Mouse (Mus musculus) lung, postnatal 0 days (tissue): ENCODE data around the gene Kctd4. TPM values are rescaled to one million over a fixed set of nuclear protein-coding genes. Genes with fewer than 3 reads are reported as not detected.

Experiments used
- ATAC-seq: fragments of 200-750 bp; cut with Nextera tagmentation; 2 replicates; pipeline ENCODE4 v1.8.0; 2017; ENCODE audit warnings: moderate library complexity
- DNase-seq: peaks from one replicate; pipeline ENCODE4 v3.0.0-alpha.2; 2016; ENCODE audit warnings: low spot score
- H3K27ac ChIP-seq: fragments of 300-500 bp; sonication (generic); 2 replicates; pipeline ENCODE4 v1.5.1; 2014; ENCODE audit warnings: antibody characterized with exemption, mild to moderate bottlenecking, low read length, mixed read lengths
- H3K27me3 ChIP-seq: fragments of 300-500 bp; sonication (generic); replicated peaks from 2 replicates; pipeline ENCODE4 v1.6.1; 2014; ENCODE audit warnings: low read length, mixed read lengths; ENCODE audit not compliant: insufficient read depth
- H3K36me3 ChIP-seq: fragments of 300-500 bp; sonication (generic); 2 replicates; pipeline ENCODE4 v1.6.1; 2014; ENCODE audit warnings: low read length, mixed read lengths; ENCODE audit not compliant: insufficient read depth
- H3K4me1 ChIP-seq: fragments of 300-500 bp; sonication (generic); 2 replicates; pipeline ENCODE4 v1.6.1; 2014; ENCODE audit warnings: antibody characterized with exemption, low read depth, low read length, mixed read lengths; ENCODE audit not compliant: insufficient read depth
- H3K4me2 ChIP-seq: fragments of 300-500 bp; sonication (generic); replicated peaks from 2 replicates; pipeline ENCODE4 v1.6.1; 2014; ENCODE audit warnings: low read depth, mild to moderate bottlenecking, low read length, moderate library complexity, mixed read lengths
- H3K4me3 ChIP-seq: fragments of 300-500 bp; sonication (generic); 2 replicates; pipeline ENCODE4 v1.5.1; 2014; ENCODE audit warnings: low read depth, low read length
- H3K9ac ChIP-seq: fragments of 300-500 bp; sonication (generic); replicated peaks from 2 replicates; pipeline ENCODE4 v1.6.1; 2014; ENCODE audit warnings: low read depth, mild to moderate bottlenecking
- H3K9me3 ChIP-seq: fragments of 300-500 bp; sonication (generic); 2 replicates; pipeline ENCODE4 v1.6.1; 2016; ENCODE audit warnings: low read length, mixed read lengths
- CTCF ChIP-seq: IDR thresholded peaks from 2 replicates; pipeline ENCODE4 v1.5.1; 2016; ENCODE audit warnings: antibody characterized with exemption, mild to moderate bottlenecking
- EP300 ChIP-seq: IDR thresholded peaks from 2 replicates; pipeline ENCODE4 v1.6.1; 2016; ENCODE audit warnings: antibody characterized with exemption, mild to moderate bottlenecking, control low read depth
- WGBS: fragments of 180-500 bp; shearing (Covaris S2); extraction: QIAGEN DNeasy Blood & Tissue Kit; methylation state at CpG from one replicate; pipeline ENCODE4 v1.1.7; 2014; 5-methylcytosine and 5-hydroxymethylcytosine counted together
- polyA plus RNA-seq: library from polyadenylated mRNA; unstranded; fragments of >200 nt; fragmentation: Nextera tagmentation; extraction: Ambion mirVana; gene quantifications from 2 replicates; pipeline ENCODE4 v1.2.1, GENCODE M21; 2015

Gene Kctd4
- polyA plus RNA-seq, 1 experiment from 2014 or later, result 0.21 TPM

- Histone ChIP-seq H3K9ac (no peak overlapping the region), H3K4me1 (no peaks in the 10 kb centered on the region; the same call in 1 of the 2 replicates), H3K36me3 (no peaks in the 10 kb centered on the region), H3K4me3 (no peak overlapping the region), H3K27ac (no peak overlapping the region), H3K9me3 (no peaks in the 10 kb centered on the region), H3K4me2 (no peak overlapping the region), H3K27me3 (no peaks in the 10 kb centered on the region)
- no peak for DNase-seq
- 35% methylated on average over 2 of the region's 2 CpGs for WGBS
- no peak for ATAC-seq
- TF ChIP-seq CTCF (no peak), EP300 (no peak)
Measured at GRCm38 (mm10) chr14:76014331-76014730, 59.5 kb downstream of the Kctd4 start.

Other genes with a start within 250 kb of the Kctd4 start
- 12.8 and 13.4 TPM in 2 replicates for gene Cog3, start 200.5 kb upstream of the Kctd4 start, polyA plus RNA-seq
- 3.6 and 3.8 TPM in 2 replicates for gene Slc25a30, start 168.0 kb upstream of the Kctd4 start, polyA plus RNA-seq
- gene Tpt1, start 109.9 kb upstream of the Kctd4 start, polyA plus RNA-seq, result 1,257 and 1,264 TPM in 2 replicates
- 21.4 and 21.7 TPM in 2 replicates for gene Gtf2f2, start 55.9 kb downstream of the Kctd4 start, polyA plus RNA-seq
- gene Gpalpp1, start 155.8 kb downstream of the Kctd4 start, polyA plus RNA-seq, result 6.3 and 7.0 TPM in 2 replicates
- 6.1 and 6.5 TPM in 2 replicates for gene Nufip1, start 155.9 kb downstream of the Kctd4 start, polyA plus RNA-seq